Mouse (Mus musculus) erythroblast, embryonic 14.5 days (primary cell): ENCODE measurements around the gene Spr.

Source experiments
- GATA1 ChIP-seq: IDR thresholded peaks from 2 replicates; pipeline ENCODE4 v1.6.1; 2012; ENCODE audit warnings: low read length, inconsistent platforms, mixed read lengths
- TAL1 ChIP-seq: IDR thresholded peaks from 3 replicates; pipeline ENCODE4 v1.6.1; 2012; ENCODE audit warnings: low read length, inconsistent platforms, mixed read lengths

DNA sequence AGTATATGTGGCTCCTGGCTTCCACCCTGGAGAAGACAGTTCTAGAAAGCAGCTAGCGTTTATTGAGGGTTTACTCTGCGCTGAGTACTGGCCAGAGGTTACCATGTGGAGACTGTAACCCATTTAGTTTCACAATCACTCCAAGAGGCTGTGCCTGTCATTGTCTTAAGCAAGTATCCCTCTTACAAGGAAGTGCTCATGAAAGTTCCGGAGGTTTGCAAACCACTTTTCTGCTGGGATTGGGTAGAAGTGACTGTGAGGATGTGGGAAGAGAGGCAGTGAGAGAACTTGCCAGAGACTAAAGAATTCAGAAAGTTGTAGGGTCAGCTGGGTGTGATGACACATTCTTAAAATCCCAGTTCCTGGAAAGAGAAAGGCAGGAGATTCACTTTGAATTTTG lies 46.4 kb upstream of the Spr start:
- TF ChIP-seq GATA1 (no peak), TAL1 (no peak)
